Mouse (Mus musculus): ENCODE results near the gene Mink1. TPM values are rescaled to one million over a fixed set of nuclear protein-coding genes. Genes with fewer than 3 reads are reported as not detected.
A peak's percentile ranks its signal among the peaks of the same experiment; 100 is the strongest.

Mink1 gene
- polyA plus RNA-seq, 1 experiment: 79.5 TPM

DNA sequence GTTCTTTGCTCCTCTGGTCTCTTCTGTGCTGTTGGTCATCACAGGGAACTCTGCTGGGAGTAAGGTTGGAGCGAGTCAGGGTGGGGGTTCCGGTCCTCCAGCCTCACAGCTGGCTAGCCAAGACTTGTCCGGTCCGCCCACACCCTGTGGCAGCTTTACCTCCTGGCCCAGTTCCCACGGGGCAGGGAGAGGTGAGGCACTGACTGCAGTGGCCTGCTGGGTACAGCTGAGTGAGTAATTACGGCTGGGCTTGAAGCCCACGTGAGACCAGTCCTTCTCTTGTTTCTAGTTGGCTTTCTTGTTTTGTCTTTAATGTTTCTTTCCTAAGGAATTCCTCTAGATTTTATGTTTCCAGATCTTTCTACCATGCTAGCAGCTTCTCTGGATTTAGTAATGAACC, 22.8 kb downstream of the Mink1 start:
- 50% methylated on average over 7 of the region's 7 CpGs for WGBS
- H3K4me3 ChIP-seq (replicated peaks; ENCODE audit: control insufficient read depth, low read depth, low read length): no peak overlapping the region
- no peak for TF ChIP-seq POLR2A (IDR thresholded peaks at IDR 0.05; ENCODE audit: borderline replicate concordance, control insufficient read depth, low read depth, low read length)
- no peak for TF ChIP-seq CTCF (IDR thresholded peaks at IDR 0.05; ENCODE audit: control insufficient read depth, insufficient read depth, low read length)
- H3K27ac ChIP-seq (ENCODE audit: control insufficient read depth, insufficient read depth, low read depth, low read length, poor library complexity): no peak overlapping the region
- peaks cover 10% of the 10 kb centered on the region for H3K4me1 ChIP-seq (ENCODE audit: control insufficient read depth, insufficient read depth, low read length)

DNA sequence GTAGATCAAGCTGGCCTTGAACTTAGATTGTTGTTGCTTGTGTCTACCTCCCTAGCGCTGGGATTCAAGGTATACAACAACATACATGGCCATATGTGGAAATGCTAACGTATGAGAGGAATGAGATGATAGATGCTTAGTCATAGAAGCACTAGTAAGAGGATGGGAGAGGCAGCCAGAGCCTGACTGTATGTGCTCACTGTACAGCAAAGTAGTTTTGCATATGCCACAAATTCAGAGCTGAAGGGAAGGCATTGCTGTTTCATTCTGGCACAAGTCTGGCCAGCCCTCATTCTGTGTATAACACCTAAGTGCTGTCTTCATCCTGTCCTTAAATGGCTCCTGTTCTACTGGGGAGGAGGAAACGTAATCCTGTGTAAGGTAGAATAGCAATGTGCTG, 23.6 kb downstream of the Mink1 start:
- Histone ChIP-seq H3K4me1 (ENCODE audit: control insufficient read depth, insufficient read depth, low read length) (peaks cover 10% of the 10 kb centered on the region), H3K4me3 (replicated peaks; ENCODE audit: control insufficient read depth, low read depth, low read length) (no peak overlapping the region), H3K27ac (ENCODE audit: control insufficient read depth, insufficient read depth, low read depth, low read length, poor library complexity) (no peak overlapping the region)
- TF ChIP-seq CTCF (IDR thresholded peaks at IDR 0.05; ENCODE audit: control insufficient read depth, insufficient read depth, low read length) (no peak), POLR2A (IDR thresholded peaks at IDR 0.05; ENCODE audit: borderline replicate concordance, control insufficient read depth, low read depth, low read length) (no peak)
- 57% methylated on average over 3 of the region's 3 CpGs for WGBS

DNA sequence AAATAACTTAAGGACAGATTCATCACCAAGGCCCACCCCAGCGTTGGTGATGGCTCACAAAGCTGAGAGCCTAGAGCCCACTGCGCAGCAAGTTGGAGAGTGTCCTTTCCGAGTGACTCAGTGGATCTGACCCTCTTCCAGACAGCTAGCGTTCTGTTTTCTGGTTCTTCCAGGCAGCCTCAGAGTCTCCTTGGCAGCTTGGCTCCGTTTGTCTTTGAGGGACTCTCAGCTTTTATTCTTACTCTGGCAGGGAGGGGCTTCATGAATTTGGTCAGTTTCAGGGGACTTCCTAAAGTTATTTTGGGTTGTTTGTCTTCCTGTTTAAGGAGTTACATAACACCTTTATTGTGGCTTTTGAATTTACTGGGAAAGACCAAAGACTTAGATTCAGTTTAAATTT, 24.3 kb downstream of the Mink1 start:
- Histone ChIP-seq H3K27ac (ENCODE audit: control insufficient read depth, insufficient read depth, low read depth, low read length, poor library complexity) (peak overlapping the region; percentile 51; the same call in 1 of the 2 replicates), H3K4me3 (replicated peaks; ENCODE audit: control insufficient read depth, low read depth, low read length) (no peak overlapping the region), H3K4me1 (ENCODE audit: control insufficient read depth, insufficient read depth, low read length) (peaks cover 10% of the 10 kb centered on the region)
- TF ChIP-seq CTCF (IDR thresholded peaks at IDR 0.05; ENCODE audit: control insufficient read depth, insufficient read depth, low read length) (no peak), POLR2A (IDR thresholded peaks at IDR 0.05; ENCODE audit: borderline replicate concordance, control insufficient read depth, low read depth, low read length) (no peak)
- 36% methylated on average over 5 of the region's 5 CpGs for WGBS

DNA sequence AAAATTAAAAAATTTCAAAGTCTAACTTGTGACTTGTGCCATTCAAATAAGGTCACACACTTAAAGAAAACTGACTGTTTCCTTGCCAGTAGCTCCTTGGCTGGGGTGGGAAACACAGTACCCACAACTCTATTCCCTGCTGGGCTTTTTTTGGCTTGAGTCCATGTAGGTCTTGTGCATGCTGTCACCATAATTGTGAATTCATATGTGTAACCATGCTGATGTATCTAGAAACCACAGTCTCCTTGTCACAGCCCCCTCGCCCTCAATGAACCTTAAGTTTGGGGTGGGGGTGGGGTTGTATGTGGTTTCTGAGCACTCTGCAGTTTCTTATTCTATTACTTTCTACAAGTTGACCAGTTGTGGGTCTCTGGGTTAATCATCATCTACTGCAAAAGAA, 29.1 kb downstream of the Mink1 start:
- no peak overlapping the region for H3K4me3 ChIP-seq (replicated peaks; ENCODE audit: control insufficient read depth, low read depth, low read length)
- H3K27ac ChIP-seq (ENCODE audit: control insufficient read depth, insufficient read depth, low read depth, low read length, poor library complexity): no peak overlapping the region
- WGBS: 49% methylated on average over 1 of the region's 1 CpGs
- H3K4me1 ChIP-seq (ENCODE audit: control insufficient read depth, insufficient read depth, low read length): peaks cover 8% of the 10 kb centered on the region
- no peak for TF ChIP-seq CTCF (IDR thresholded peaks at IDR 0.05; ENCODE audit: control insufficient read depth, insufficient read depth, low read length)

DNA sequence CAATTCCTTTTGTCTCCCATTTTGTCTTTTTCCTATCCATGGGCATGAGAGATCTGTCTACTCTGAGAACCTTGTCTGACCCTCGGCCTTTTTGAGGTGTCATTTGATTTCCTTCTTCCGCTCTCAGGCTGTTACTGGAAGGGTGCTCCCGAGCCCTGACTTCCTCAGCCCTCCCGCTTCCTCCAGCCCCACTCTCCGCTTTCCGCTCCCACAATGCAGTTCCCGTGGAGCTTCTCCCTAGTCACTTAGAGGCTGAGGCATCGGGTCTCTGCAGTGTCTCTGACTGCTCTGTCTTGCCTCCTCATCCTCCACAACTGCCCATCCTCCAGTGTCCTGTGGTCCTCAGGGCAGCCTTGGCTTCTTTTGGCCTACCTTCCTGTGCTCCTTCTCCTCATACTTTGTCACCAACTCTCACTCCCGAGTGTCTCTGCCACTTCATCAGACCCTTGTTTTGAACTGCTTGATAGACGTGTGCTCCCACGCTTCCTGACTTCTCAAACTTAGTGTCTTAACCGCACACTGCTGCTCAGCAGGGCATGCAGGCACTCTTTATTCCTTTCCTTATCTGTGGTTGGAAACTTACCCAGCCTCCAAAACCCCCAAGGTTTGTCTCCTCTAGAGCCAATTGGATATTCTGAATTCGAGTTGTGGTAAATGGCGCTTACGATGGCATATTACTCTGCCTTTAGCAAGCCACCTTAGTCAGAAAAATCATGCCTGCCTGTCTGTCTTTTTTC, 31.7 kb downstream of the Mink1 start:
- Histone ChIP-seq H3K27ac (ENCODE audit: control insufficient read depth, insufficient read depth, low read depth, low read length, poor library complexity) (no peak overlapping the region), H3K4me1 (ENCODE audit: control insufficient read depth, insufficient read depth, low read length) (peaks cover 4% of the 10 kb centered on the region), H3K4me3 (replicated peaks; ENCODE audit: control insufficient read depth, low read depth, low read length) (no peak overlapping the region)
- WGBS: 57% methylated on average over 15 of the region's 15 CpGs
- no peak for TF ChIP-seq CTCF (IDR thresholded peaks at IDR 0.05; ENCODE audit: control insufficient read depth, insufficient read depth, low read length)
- TF ChIP-seq POLR2A (IDR thresholded peaks at IDR 0.05; ENCODE audit: borderline replicate concordance, control insufficient read depth, low read depth, low read length): no peak

DNA sequence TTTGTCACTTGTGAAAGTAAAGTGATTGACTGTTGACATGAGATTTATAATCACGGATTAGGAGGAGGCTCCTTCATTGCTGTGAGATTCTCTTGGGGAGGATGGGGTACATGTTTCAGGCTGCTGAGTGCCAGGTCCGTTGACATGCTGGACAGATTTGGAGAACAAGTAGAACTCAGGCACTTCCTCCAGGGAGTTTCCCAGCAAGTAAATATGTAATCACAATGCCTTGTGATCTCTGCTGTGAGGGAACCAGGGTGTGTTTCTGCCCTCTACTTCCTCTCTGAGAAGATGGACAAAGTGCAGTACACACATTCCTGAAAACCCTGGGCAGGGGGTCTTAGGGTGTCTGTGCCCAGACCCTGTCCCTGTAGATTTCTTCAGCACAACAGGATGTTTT, 33.0 kb downstream of the Mink1 start:
- 25% methylated on average over 2 of the region's 2 CpGs for WGBS
- Histone ChIP-seq H3K4me1 (ENCODE audit: control insufficient read depth, insufficient read depth, low read length) (peaks cover 4% of the 10 kb centered on the region), H3K4me3 (replicated peaks; ENCODE audit: control insufficient read depth, low read depth, low read length) (no peak overlapping the region), H3K27ac (ENCODE audit: control insufficient read depth, insufficient read depth, low read depth, low read length, poor library complexity) (no peak overlapping the region)
- TF ChIP-seq POLR2A (IDR thresholded peaks at IDR 0.05; ENCODE audit: borderline replicate concordance, control insufficient read depth, low read depth, low read length) (no peak), CTCF (IDR thresholded peaks at IDR 0.05; ENCODE audit: control insufficient read depth, insufficient read depth, low read length) (no peak)

DNA sequence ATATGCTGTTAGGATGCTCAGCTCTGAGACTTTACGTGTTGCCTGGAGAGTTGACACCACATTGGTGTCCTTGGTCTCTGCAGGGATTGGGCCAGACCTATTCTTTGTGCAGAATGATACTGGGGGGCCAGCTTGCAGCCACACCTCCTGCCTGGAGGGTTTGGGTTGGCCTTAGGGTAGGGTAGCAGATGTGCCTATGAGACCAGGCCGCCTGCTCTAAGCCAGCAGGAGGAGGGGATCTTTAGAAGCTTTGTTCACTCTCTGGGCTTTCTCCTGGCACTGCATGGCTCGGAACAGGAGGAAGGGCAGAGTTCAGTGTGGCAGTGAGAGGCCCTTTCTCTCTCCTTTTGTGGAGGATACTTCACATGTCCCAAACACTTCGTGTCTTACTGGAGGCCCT, 33.4 kb downstream of the Mink1 start:
- H3K4me1 ChIP-seq (ENCODE audit: control insufficient read depth, insufficient read depth, low read length): peaks cover 4% of the 10 kb centered on the region
- 79% methylated on average over 4 of the region's 4 CpGs for WGBS
- H3K27ac ChIP-seq (ENCODE audit: control insufficient read depth, insufficient read depth, low read depth, low read length, poor library complexity): peak overlapping the region; percentile 1; the same call in 1 of the 2 replicates
- H3K4me3 ChIP-seq (replicated peaks; ENCODE audit: control insufficient read depth, low read depth, low read length): no peak overlapping the region
- no peak for TF ChIP-seq POLR2A (IDR thresholded peaks at IDR 0.05; ENCODE audit: borderline replicate concordance, control insufficient read depth, low read depth, low read length)
- TF ChIP-seq CTCF (IDR thresholded peaks at IDR 0.05; ENCODE audit: control insufficient read depth, insufficient read depth, low read length): no peak

DNA sequence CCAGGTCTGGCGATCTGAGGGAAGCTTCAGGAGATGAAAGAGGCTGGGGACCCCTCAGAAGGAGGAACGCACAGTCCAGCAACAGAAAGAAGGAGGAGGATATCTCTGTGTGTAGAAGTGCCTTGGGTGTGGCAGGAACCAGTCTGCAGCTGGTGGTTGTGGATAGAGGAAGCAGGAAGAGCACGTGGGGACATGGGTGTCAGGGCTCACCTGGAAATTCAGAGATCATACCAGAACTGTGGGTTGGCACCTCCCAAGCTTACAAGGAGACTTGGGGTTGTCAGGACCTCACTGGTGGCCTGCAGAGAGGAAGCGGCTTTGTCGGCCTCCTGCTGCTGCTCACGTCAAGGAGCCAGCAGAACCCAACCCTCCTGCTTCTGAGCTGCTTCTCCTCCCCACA, 34.6 kb downstream of the Mink1 start:
- Histone ChIP-seq H3K27ac (ENCODE audit: control insufficient read depth, insufficient read depth, low read depth, low read length, poor library complexity) (no peak overlapping the region), H3K4me1 (ENCODE audit: control insufficient read depth, insufficient read depth, low read length) (peaks cover 4% of the 10 kb centered on the region)
- no peak for TF ChIP-seq CTCF (IDR thresholded peaks at IDR 0.05; ENCODE audit: control insufficient read depth, insufficient read depth, low read length)

DNA sequence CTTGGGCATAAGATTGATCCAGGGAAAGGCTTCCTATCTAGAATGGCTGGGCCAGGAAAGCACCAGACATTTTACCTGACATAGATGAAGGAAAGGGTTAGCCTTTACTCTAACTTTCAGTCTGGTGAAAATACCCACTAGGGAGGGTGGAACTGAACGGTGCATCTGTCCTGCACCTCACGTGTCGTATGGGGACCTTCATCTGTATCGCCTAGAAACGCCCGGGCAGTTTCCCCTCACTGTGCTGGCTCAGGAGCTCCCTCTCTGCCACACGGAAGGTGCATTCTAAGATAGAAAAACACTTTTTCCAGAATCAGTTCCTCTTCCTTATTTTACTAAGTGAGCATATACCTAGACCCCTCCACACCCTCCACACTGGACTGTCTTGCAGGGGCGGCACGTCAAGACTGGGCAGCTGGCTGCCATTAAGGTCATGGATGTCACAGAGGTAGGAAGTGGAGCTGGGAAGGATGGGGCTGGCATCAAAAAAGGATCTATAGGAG, 35.8 kb downstream of the Mink1 start:
- WGBS: 67% methylated on average over 9 of the region's 9 CpGs
- no peak for TF ChIP-seq POLR2A (IDR thresholded peaks at IDR 0.05; ENCODE audit: borderline replicate concordance, control insufficient read depth, low read depth, low read length)
- no peak for TF ChIP-seq CTCF (IDR thresholded peaks at IDR 0.05; ENCODE audit: control insufficient read depth, insufficient read depth, low read length)
- Histone ChIP-seq H3K4me3 (replicated peaks; ENCODE audit: control insufficient read depth, low read depth, low read length) (no peak overlapping the region), H3K27ac (ENCODE audit: control insufficient read depth, insufficient read depth, low read depth, low read length, poor library complexity) (no peak overlapping the region), H3K4me1 (ENCODE audit: control insufficient read depth, insufficient read depth, low read length) (peaks cover 4% of the 10 kb centered on the region)

More for the DNA sequence above, 34.6 kb downstream of the Mink1 start:
- WGBS: 29% methylated on average over 6 of the region's 6 CpGs
- H3K4me3 ChIP-seq (replicated peaks; ENCODE audit: control insufficient read depth, low read depth, low read length): no peak overlapping the region

Measured in bone marrow, adult 2 months (tissue).